Mouse (Mus musculus): Measurements from ENCODE around the gene Polr1e.
"Not testable (repeated sequence)": the region's sequence is repeated elsewhere in the genome, so short reads cannot be mapped to it uniquely, and the experiment has no call there.

Gene Polr1e

GRCm38 (mm10) chr4:45005452-45005851, 12.9 kb upstream of the Polr1e start:
- DNase-seq (ENCODE audit: low spot score): no peak

DNA sequence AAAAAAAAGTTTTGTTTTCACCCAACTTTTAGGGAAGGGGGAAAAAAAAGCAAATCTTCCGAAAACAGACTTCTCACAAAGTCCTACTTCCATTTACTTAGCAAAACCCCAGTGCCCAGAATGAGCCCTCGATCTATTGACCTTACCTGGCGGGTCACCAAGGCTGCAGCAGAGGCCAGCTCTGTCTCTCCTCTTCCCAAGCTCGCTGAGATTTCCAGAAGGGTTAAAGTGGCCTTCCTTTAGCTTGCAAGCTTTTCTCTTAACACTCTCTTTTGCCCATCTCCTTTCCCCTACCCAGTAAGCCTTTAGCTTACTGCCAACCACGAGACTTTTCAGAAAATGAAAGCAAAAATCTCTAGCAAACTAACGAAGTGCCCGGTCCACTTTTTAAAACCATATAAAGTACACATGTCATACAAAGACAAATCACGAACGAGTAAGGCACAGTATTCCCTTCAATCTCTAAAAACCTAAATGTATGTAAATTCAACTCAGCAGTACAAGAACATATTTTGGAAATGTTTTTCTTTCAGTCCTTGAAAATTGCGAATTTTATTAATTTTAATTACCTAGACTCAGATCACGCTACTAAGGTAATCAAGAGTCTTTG, 7.5 kb upstream of the Polr1e start:
- DNase-seq (ENCODE audit: low spot score): no peak

DNA sequence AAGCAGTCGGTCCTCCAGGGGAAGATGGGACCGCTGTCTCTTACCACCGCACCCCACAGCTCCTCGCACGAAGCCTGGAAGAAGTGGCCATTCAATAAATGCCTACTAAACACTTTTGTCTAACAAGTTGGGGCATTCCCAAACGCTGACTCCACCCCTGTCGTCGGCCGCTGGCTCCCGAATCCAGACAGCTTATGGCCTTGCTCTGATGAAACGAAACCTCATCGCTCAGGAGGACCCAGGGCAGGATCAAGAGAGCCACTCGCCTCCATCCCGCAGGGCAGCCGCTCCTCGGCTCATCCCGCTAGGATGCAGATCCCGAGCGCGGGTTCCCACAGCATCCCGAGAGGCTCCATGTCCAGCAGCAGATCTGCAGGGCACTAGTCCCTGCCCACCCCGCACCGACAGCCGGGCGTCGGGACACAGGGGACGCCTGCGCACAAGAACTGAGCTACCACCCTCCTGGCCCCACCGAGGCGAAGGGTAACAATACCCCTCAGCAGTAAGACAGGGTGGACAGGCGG, 6.7 kb upstream of the Polr1e start:
- no peak for DNase-seq (ENCODE audit: low spot score)

DNA sequence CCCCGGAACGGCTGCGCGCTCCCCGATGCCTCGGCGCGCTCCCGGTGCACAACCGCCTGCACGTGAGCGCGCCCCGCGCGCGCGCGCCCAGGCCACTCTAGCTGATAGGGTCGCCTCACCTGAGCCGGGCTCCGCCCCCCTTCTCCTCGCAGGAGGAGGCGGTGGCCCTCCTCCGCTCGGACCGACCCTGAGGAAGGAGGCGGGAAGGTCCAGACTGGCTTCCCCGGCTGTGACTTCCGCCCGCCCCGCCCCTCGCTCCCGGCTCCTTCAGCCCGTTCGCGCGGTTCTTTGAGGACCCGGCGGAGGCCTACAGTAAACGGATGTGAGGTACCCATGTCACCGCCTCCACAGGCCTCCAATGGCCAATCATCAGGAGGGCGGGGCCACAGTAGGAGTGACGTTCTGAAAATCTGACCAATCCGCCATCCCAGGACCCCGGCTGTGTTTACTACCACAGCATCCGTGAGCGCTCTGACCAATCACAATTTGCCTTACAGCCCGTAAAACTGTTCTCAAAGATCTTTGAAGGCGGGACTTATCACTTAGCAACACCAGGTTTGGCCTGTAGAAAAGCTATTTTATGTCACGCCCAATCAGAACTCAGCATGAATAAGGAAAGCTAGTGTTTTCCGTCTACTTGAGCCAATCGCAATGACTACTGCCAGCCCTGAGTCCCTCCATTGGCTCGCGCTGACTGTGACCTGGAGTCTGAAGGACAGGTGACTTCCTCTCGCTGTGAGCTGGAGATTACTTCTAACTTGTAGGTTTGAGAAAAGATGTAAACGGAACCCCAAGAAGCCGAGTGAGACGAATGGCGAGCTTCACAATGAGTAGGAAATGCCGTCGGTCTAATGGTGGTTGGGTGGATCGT, 6.0 kb upstream of the Polr1e start, which contains the start of gene Zbtb5:
Gene Zbtb5, minus strand, starts transcription at position 308 of the 871 bp plus-strand sequence.
- peak; percentile 91 for DNase-seq (ENCODE audit: low spot score)

DNA sequence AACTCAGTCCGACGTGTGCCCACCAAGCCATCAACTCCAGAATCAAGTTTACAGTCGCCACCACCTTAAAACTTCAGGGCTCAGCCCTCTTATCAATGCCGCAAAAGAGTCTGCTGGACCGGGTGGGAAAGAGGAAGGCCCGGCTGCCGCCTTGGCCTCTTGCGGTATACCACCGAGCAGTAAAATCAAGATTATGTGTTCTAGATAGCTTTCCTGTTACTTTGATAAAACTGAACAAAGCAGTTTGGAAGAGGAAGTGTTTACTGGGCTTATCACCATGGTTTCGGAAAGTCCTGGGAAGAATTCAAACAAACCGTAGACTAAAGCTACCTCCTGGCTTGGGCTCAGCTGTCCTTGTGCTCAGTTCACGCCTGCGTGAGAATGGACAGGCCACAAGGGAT, 5.4 kb upstream of the Polr1e start:
- no peak for DNase-seq (ENCODE audit: low spot score)

- DNase-seq (ENCODE audit: low spot score): no peak
Measured at GRCm38 (mm10) chr4:45013537-45013936, 4.8 kb upstream of the Polr1e start.

- peak; percentile 23 for DNase-seq (ENCODE audit: low spot score)
Measured at GRCm38 (mm10) chr4:45015615-45016014, 2.8 kb upstream of the Polr1e start.

DNA sequence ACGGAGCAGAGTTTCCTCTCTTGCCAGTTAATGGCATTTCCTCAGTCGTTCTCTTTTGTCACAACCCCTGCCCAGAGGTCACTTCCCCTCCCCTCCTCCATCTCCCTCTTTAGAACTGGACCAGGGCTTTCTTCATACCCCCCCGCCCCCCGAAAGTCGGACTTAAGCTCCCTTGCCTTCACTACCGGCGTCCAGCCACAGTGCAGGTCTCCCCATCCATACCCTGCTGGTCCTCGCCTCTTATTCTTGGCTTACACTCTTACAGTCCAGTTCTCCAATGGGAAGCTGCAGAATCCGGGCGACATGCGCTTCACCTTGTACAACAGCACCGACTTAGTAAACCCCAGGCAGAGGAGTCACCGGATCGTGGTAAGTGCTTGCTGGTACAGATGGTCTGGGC, 626 bp downstream of the Polr1e start:
- no peak for DNase-seq (ENCODE audit: low spot score)

- no peak for DNase-seq (ENCODE audit: low spot score)
Measured at GRCm38 (mm10) chr4:45026459-45026858, 8.1 kb downstream of the Polr1e start.

- DNase-seq (ENCODE audit: low spot score): no peak
Measured at GRCm38 (mm10) chr4:45032586-45032985, 14.2 kb downstream of the Polr1e start.

DNA sequence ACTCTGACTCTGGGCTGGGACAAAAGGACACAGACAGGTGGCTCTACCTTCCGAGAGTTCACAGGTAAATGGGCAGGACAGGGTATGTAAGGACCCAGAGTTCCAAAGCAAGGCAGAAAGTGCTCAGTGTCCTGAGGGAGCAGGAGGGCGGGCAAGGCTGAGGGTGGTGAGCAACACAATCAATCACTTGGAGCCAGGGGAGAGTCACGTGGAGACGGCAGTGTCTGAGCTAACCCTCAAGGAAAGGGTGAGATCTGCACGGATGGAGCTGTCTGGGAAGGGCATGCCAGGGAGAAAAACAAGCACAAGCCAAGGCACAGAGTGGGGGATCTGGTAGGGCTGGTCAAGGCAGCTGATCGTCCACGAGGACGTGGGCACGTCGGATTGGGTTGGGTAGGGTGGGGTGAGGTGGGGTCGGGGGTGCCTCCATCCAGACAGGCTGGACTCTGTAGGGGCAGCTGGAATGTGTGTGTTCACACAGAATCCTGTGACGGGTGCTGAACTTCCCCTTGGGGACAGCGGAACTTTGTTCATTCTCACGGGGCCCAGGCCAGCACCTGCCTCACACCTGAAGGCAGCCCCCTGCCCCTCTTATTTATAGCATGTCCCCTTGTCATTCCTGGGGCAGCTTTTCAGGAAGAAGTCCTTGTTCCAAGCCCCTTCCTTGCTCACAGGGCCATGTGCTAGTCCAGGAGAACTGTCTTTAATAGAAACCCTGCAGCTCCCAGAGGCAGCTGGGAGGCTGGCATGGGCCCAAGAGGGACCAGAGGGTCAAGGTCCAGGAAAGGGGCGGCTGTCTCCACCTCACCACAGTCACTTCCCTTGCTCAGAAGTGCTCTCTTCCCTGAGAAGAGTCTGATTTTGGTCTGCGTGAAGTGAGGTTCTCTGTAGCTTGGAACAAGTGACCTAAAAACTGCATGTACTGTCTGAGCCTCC, 16.6 kb downstream of the Polr1e start:
- no peak for DNase-seq (ENCODE audit: low spot score)

- DNase-seq (ENCODE audit: low spot score): no peak
Measured at GRCm38 (mm10) chr4:45036048-45036447, 17.7 kb downstream of the Polr1e start.

GRCm38 (mm10) chr4:45036571-45036970, 18.2 kb downstream of the Polr1e start:
- no peak for DNase-seq (ENCODE audit: low spot score)

DNA sequence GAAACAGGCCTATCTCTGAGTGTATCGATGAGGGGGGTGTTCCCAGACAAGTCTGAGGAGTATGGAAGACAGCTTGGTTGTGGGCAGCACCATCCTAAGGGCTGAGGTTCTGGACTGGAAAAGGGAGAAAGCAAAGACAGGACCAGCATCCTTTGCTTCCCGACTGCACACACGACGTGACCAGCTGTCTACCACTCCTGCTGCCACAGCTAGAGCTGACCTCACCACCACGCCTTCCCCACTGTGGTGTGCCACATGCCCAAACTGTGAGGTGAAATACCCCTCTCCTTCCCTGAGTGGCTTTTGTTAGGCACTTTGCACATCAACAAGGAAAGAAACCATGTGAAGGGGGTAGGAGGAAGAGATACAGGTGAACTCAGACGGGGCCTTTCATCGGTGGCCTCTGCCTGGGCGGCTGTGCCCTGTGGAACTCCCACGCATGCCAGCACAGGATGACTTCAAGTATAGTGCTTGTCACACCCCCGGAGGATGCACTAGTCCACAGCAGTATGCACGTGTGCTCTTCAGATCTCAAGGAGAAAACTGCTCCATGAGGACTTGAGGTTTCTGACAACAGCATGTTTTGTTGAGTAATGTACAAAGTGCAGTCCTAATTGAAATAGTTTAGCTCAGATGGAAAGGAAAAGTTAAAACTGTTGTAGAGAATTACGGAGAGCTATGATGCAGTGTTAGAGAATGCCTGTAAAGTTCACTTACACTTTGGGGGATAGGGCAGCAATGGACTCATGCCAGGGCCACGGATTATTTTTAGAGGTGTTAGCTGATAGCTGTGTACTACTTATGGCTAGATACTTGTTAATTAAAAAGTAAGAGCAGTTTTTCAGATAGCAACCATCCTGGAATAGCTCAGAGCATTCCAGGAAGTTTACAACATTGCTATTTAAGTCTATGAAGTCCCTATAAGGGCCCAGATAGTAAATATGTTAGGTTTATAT, 19.4 kb downstream of the Polr1e start:
- no peak for DNase-seq (ENCODE audit: low spot score)

GRCm38 (mm10) chr4:45038879-45039278, 20.5 kb downstream of the Polr1e start:
- DNase-seq (ENCODE audit: low spot score): not testable (repeated sequence)

- DNase-seq (ENCODE audit: low spot score): not testable (repeated sequence)
Measured at GRCm38 (mm10) chr4:45039546-45039945, 21.2 kb downstream of the Polr1e start.

GRCm38 (mm10) chr4:45040795-45041194, 22.4 kb downstream of the Polr1e start:
- DNase-seq (ENCODE audit: low spot score): no peak

DNA sequence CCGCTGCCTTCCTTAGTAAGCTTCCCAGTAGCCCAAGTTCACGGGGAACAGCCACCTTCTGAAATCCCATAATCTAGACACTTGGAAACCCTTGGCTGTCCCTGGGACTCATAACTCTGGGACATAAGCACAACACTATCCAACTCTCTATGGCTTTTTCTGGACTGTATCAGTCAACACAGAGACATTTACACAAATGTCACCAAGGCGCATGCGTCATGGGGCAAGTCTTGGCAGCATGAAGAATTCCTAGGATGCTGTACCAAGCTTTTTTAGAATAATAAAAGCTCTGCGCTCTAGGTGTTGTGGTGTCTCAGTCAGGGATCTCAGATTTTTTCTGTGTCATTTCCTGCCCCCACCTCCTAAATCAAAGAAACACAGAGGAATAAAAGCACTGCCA, 28.3 kb downstream of the Polr1e start:
- DNase-seq (ENCODE audit: low spot score): no peak

DNA sequence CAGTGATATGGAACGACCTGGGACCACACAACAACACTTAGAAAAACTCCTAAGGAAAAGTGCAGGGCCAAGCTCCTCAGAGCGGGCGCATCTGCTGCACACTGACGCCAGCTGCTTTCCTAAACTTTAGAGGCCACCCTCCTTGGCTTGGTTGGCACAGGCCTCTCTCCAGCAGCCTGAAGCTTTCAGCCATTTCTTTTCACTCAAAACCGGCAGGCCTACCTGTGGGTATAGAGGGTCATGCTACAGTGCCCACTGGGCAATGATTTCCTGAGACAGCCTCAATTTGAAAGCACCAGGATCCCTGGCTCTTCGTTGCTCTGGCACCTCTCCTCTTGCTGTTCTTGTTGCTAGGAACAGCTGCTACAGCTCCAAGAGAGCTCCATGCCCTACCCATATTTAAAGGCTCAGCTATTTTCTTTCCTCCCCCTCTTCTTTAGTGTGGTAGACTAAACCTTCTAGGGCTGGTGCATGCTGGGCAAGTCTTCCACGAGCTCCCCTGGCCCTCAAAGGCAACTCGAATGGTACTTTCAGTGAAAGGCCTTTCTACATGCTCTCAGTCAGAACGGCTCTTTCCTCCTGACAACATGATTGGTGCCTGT, 29.0 kb downstream of the Polr1e start:
- no peak for DNase-seq (ENCODE audit: low spot score)

- no peak for DNase-seq (ENCODE audit: low spot score)
Measured at GRCm38 (mm10) chr4:45047956-45048355, 29.6 kb downstream of the Polr1e start.

DNA sequence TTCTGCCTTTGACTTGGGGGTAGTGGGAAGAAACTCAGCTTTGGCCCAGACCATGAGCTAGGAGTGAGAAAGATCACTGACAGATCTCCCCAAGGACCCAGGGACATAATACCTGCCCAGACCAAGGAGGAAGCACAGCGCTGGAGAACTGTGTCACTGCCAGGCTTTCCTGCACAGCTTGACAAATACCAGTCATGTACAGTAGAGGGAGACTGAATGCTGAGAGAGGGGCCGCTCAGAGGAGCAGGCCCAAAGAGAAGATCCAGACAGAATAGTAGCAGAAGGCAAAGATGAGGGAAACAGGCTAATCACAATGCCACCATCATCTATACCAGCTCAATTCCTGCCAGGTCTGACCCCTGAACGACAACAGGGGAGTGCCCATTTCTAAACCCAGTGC, 36.5 kb downstream of the Polr1e start:
- no peak for DNase-seq (ENCODE audit: low spot score)

Measured in ovary, postnatal 10 days (tissue).